Mouse (Mus musculus): ENCODE data around the gene Cd6. TPM values are rescaled to one million over a fixed set of nuclear protein-coding genes. Genes with fewer than 3 reads are reported as not detected.

Gene Cd6
- polyA plus RNA-seq, 1 experiment from 2014 or later, result not detected

DNA sequence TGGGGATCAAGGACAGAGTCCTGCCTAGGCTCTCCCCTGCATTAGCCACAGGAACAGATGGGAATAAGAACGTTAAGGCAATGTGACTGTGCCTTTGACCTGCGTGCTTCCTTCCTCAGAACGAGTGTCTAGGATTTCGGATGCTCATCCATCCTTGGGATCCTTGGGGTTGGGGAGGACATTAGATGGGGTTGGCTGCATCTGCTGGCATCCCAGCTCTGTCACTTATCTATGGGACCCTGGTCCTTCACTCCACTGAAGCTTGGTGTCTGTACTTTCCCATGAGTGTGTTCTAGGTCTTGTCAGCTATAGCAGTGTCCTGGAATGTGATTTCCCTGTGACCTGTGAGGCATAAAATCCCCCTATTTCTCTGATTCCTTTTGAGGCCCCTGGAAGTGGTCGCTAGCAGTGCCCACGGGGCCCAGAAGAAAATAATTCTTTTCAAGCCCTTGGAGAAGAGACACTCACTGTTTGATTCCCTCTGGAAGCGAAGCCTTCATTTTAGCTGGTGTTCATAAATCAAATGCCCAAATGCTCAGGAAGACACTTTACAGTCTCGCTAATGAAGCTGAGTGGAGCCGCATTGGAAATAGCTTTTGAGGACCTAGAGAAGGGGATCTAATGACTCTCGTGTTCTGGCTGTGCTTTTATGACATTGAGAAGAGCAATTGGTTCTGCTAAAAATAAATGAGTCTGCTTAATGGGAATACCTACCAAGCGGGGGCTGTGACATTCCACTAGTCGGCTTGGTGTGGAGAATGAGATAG is 60.2 kb downstream of the Cd6 start:
- Histone ChIP-seq H3K27me3 (ENCODE audit: control insufficient read depth, insufficient read depth, low read length) (0 out of 2 replicates have a peak, but pooled peaks cover 3% of the 10 kb centered on the region), H3K27ac (ENCODE audit: low read depth, low read length) (no peak overlapping the region), H3K9ac (ENCODE audit: low read depth, low read length) (no peak overlapping the region)

GRCm38 (mm10) chr19:10768694-10769428 is 61.0 kb downstream of the Cd6 start:
- no peak overlapping the region for H3K9ac ChIP-seq (ENCODE audit: low read depth, low read length)
- 68% methylated on average over 6 of the region's 6 CpGs for WGBS (ENCODE audit: insufficient replicate concordance)
- H3K4me3 ChIP-seq (ENCODE audit: low read depth, low read length), result no peak overlapping the region
- H3K9me3 ChIP-seq (replicated peaks; ENCODE audit: control insufficient read depth, low read length), result no peaks in the 10 kb centered on the region
- no peak overlapping the region for H3K27ac ChIP-seq (ENCODE audit: low read depth, low read length)
- ATAC-seq (replicated peaks; ENCODE audit: insufficient number of reproducible peaks, low FRiP score, low TSS enrichment), result no peak
- H3K27me3 ChIP-seq (ENCODE audit: control insufficient read depth, insufficient read depth, low read length), result 0 out of 2 replicates have a peak, but pooled peaks cover under 1% of the 10 kb centered on the region
- no peaks in the 10 kb centered on the region for H3K36me3 ChIP-seq (ENCODE audit: control insufficient read depth, insufficient read depth, low read length)
- H3K4me1 ChIP-seq (ENCODE audit: control insufficient read depth, insufficient read depth, low read length), result peaks cover 9% of the 10 kb centered on the region; the same call in 1 of the 2 replicates
- no peak overlapping the region for H3K4me2 ChIP-seq

More for the DNA sequence above, 60.2 kb downstream of the Cd6 start:
- no peak for ATAC-seq (replicated peaks; ENCODE audit: insufficient number of reproducible peaks, low FRiP score, low TSS enrichment)
- H3K9me3 ChIP-seq (replicated peaks; ENCODE audit: control insufficient read depth, low read length), result no peaks in the 10 kb centered on the region
- 62% methylated on average over 12 of the region's 12 CpGs for WGBS (ENCODE audit: insufficient replicate concordance)
- peaks cover 9% of the 10 kb centered on the region; the same call in 1 of the 2 replicates for H3K4me1 ChIP-seq (ENCODE audit: control insufficient read depth, insufficient read depth, low read length)
- H3K36me3 ChIP-seq (ENCODE audit: control insufficient read depth, insufficient read depth, low read length), result no peaks in the 10 kb centered on the region
- H3K4me2 ChIP-seq, result no peak overlapping the region
- H3K4me3 ChIP-seq (ENCODE audit: low read depth, low read length), result no peak overlapping the region

- no peak overlapping the region for H3K9ac ChIP-seq (ENCODE audit: low read depth, low read length)
- no peak overlapping the region for H3K4me2 ChIP-seq
- no peak overlapping the region for H3K4me3 ChIP-seq (ENCODE audit: low read depth, low read length)
- no peaks in the 10 kb centered on the region for H3K9me3 ChIP-seq (replicated peaks; ENCODE audit: control insufficient read depth, low read length)
- H3K27me3 ChIP-seq (ENCODE audit: control insufficient read depth, insufficient read depth, low read length), result no peaks in the 10 kb centered on the region
- H3K4me1 ChIP-seq (ENCODE audit: control insufficient read depth, insufficient read depth, low read length), result peaks cover 9% of the 10 kb centered on the region; the same call in 1 of the 2 replicates
- no peaks in the 10 kb centered on the region for H3K36me3 ChIP-seq (ENCODE audit: control insufficient read depth, insufficient read depth, low read length)
- 77% methylated on average over 10 of the region's 10 CpGs for WGBS (ENCODE audit: insufficient replicate concordance)
- H3K27ac ChIP-seq (ENCODE audit: low read depth, low read length), result no peak overlapping the region
- ATAC-seq (replicated peaks; ENCODE audit: insufficient number of reproducible peaks, low FRiP score, low TSS enrichment), result no peak
Measured at GRCm38 (mm10) chr19:10767631-10768030, 62.2 kb downstream of the Cd6 start.

- ATAC-seq (replicated peaks; ENCODE audit: insufficient number of reproducible peaks, low FRiP score, low TSS enrichment), result no peak
- 75% methylated on average over 21 of the region's 21 CpGs for WGBS (ENCODE audit: insufficient replicate concordance)
- H3K9me3 ChIP-seq (replicated peaks; ENCODE audit: control insufficient read depth, low read length), result no peaks in the 10 kb centered on the region
- no peaks in the 10 kb centered on the region for H3K27me3 ChIP-seq (ENCODE audit: control insufficient read depth, insufficient read depth, low read length)
- H3K4me1 ChIP-seq (ENCODE audit: control insufficient read depth, insufficient read depth, low read length), result peaks cover 14% of the 10 kb centered on the region
- no peak overlapping the region for H3K4me2 ChIP-seq
- no peak overlapping the region for H3K27ac ChIP-seq (ENCODE audit: low read depth, low read length)
- H3K9ac ChIP-seq (ENCODE audit: low read depth, low read length), result no peak overlapping the region
- H3K4me3 ChIP-seq (ENCODE audit: low read depth, low read length), result no peak overlapping the region
- H3K36me3 ChIP-seq (ENCODE audit: control insufficient read depth, insufficient read depth, low read length), result no peaks in the 10 kb centered on the region
Measured at GRCm38 (mm10) chr19:10763381-10764031, 66.4 kb downstream of the Cd6 start.

DNA sequence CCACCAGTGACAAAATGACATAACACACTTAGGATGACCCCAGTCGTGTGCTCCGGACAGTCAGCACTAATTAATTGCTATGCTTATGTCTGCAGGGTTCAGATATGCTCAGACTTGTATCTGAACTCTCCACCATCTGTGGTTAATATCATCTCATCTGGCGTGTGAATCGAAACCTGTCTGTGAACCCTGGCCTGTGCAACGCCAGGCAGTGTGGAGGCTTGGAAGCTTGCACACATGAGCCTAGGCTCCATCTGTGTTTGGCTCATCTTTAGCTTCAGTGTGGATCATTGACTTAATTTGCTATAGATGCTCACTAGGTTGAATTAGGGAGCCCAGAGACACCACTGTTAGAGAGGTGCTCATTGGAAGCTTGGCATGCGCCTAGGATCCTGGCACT is 67.4 kb downstream of the Cd6 start:
- WGBS (ENCODE audit: insufficient replicate concordance), result 73% methylated on average over 6 of the region's 6 CpGs
- Histone ChIP-seq H3K4me2 (no peak overlapping the region), H3K9ac (ENCODE audit: low read depth, low read length) (no peak overlapping the region), H3K36me3 (ENCODE audit: control insufficient read depth, insufficient read depth, low read length) (no peaks in the 10 kb centered on the region), H3K4me1 (ENCODE audit: control insufficient read depth, insufficient read depth, low read length) (peaks cover 15% of the 10 kb centered on the region; the same call in 1 of the 2 replicates), H3K27me3 (ENCODE audit: control insufficient read depth, insufficient read depth, low read length) (no peaks in the 10 kb centered on the region), H3K27ac (ENCODE audit: low read depth, low read length) (no peak overlapping the region), H3K9me3 (replicated peaks; ENCODE audit: control insufficient read depth, low read length) (no peaks in the 10 kb centered on the region), H3K4me3 (ENCODE audit: low read depth, low read length) (no peak overlapping the region)
- ATAC-seq (replicated peaks; ENCODE audit: insufficient number of reproducible peaks, low FRiP score, low TSS enrichment), result no peak

DNA sequence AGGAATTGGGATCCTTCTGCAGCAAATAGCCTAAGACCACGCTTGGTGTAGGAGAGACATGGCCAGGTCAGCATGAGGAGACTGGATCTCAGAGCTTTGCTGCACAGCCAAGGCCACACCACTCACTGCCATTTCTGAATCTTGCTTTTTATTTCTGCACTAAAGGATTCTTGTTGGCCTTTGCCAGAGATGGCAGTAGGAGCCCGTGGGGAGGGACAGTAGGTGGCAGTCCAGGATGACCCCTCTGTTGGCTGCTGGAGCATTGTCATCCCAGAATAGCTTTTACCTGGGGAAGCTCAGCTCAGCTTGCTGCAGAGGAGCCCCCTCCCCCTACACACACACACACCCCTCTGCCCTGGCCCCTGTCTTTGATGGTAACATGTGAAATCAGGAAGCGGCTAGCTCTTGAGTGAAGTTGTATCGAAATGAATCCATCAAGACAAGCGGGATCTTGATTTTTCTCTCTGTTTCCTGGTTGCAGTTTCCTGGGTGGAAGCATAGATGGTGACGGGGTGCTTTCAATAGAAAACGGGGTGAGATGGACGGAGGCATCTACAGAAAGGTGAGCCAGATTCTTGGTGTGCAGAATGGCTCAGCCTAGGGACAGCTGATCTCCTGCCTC is 68.0 kb downstream of the Cd6 start:
- Histone ChIP-seq H3K9ac (ENCODE audit: low read depth, low read length) (no peak overlapping the region), H3K36me3 (ENCODE audit: control insufficient read depth, insufficient read depth, low read length) (no peaks in the 10 kb centered on the region), H3K27me3 (ENCODE audit: control insufficient read depth, insufficient read depth, low read length) (no peaks in the 10 kb centered on the region), H3K4me2 (no peak overlapping the region), H3K4me3 (ENCODE audit: low read depth, low read length) (no peak overlapping the region), H3K9me3 (replicated peaks; ENCODE audit: control insufficient read depth, low read length) (no peaks in the 10 kb centered on the region), H3K27ac (ENCODE audit: low read depth, low read length) (no peak overlapping the region), H3K4me1 (ENCODE audit: control insufficient read depth, insufficient read depth, low read length) (peaks cover 15% of the 10 kb centered on the region; the same call in 1 of the 2 replicates)
- ATAC-seq (replicated peaks; ENCODE audit: insufficient number of reproducible peaks, low FRiP score, low TSS enrichment), result no peak
- 78% methylated on average over 8 of the region's 8 CpGs for WGBS (ENCODE audit: insufficient replicate concordance)

DNA sequence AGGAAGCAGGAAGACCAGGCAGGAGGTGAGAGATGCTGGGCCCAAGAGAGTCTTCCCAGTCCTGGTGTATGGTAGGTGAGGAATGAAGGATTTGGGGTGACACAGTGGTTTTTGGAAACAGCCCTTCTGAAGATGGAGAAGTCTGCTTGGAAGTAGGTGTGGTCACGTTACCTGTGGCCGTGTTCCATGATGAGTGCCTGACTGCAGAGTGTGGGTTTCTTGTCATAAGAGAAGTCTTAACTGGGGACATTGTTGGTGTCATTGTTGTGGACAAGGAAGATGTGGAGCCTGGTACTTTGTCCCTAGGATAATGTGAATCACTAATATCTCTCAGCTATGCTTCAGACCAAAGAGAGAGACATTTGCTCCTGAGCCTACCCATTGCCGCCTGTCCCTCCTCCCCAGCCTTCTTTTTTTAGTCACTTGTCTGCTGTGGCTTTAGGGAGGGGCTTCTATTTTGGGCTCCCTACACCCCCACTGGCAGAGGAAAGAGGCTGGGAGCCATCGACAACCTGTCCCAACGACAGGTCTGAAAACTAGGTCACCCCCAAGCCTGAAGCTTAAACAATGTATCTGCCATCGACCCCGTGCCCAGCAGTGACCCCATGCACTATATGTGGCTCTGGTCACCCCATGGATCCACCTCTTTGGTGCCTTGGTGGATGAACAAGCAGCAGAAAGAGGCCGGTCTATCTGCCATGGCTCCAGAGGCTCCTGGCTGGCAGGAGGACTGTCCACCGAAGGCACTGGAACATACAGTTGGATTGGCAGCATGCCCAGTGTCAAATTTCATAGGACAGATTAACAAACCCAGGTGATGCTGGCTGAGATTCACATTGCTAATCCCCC is 69.7 kb downstream of the Cd6 start:
- Histone ChIP-seq H3K36me3 (ENCODE audit: control insufficient read depth, insufficient read depth, low read length) (no peaks in the 10 kb centered on the region), H3K4me2 (peak overlapping the region; percentile 15; the same call in 1 of the 2 replicates), H3K27me3 (ENCODE audit: control insufficient read depth, insufficient read depth, low read length) (no peaks in the 10 kb centered on the region), H3K4me1 (ENCODE audit: control insufficient read depth, insufficient read depth, low read length) (peaks cover 15% of the 10 kb centered on the region; the same call in 1 of the 2 replicates), H3K4me3 (ENCODE audit: low read depth, low read length) (no peak overlapping the region), H3K9me3 (replicated peaks; ENCODE audit: control insufficient read depth, low read length) (no peaks in the 10 kb centered on the region), H3K27ac (ENCODE audit: low read depth, low read length) (peak overlapping the region; percentile 25; the same call in 1 of the 2 replicates), H3K9ac (ENCODE audit: low read depth, low read length) (no peak overlapping the region)
- ATAC-seq (replicated peaks; ENCODE audit: insufficient number of reproducible peaks, low FRiP score, low TSS enrichment), result no peak
- 58% methylated on average over 9 of the region's 9 CpGs for WGBS (ENCODE audit: insufficient replicate concordance)

Measured in heart, embryonic 11.5 days (tissue).